8 mouse cellular contexts compared by ENCODE assay signal in genomic region chr19:33391651-33392382, GRCm38 (mm10). TPM values are rescaled to one million over a fixed set of nuclear protein-coding genes. Genes with fewer than 3 reads are reported as not detected.
DNase-seq lines count a peak whose midpoint lies in the region; ATAC-seq and TF ChIP-seq lines count a peak whose summit lies in the region.

TSS of gene Rnls (minus strand) at chr19:33392295.

- no peaks in the 10 kb centered on the region for H3K4me1 ChIP-seq in hindbrain, embryonic 12.5 days
- H3K4me1 ChIP-seq in lung, postnatal 0 days (ENCODE audit: insufficient read depth, low read depth, low read length) = no peaks in the 10 kb centered on the region; the same call in 1 of the 2 replicates

- under 1% methylated on average over 48 of the region's 48 CpGs for WGBS in hindbrain, embryonic 12.5 days
- 2% methylated on average over 48 of the region's 48 CpGs for WGBS in lung, postnatal 0 days

- H3K36me3 ChIP-seq in hindbrain, embryonic 12.5 days = 0 out of 2 replicates have a peak, but pooled peaks cover 2% of the 10 kb centered on the region
- no peaks in the 10 kb centered on the region for H3K36me3 ChIP-seq in lung, postnatal 0 days (ENCODE audit: insufficient read depth, low read length)

- H3K9me3 ChIP-seq in hindbrain, embryonic 12.5 days (replicated peaks) = no peaks in the 10 kb centered on the region
- no peaks in the 10 kb centered on the region for H3K9me3 ChIP-seq in lung, postnatal 0 days (ENCODE audit: low read length)

- H3K9ac ChIP-seq in hindbrain, embryonic 12.5 days = peak within 1 kb of the TSS; percentile 86
- H3K9ac ChIP-seq in lung, postnatal 0 days (replicated peaks; ENCODE audit: low read depth) = peak within 1 kb of the TSS; percentile 86

- H3K27ac ChIP-seq in hindbrain, embryonic 12.5 days = peak within 1 kb of the TSS; percentile 92
- peak within 1 kb of the TSS; percentile 85 for H3K27ac ChIP-seq in lung, postnatal 0 days (ENCODE audit: low read length)

- DNase-seq in T-cell, adult 2 months (ENCODE audit: low spot score) = peak; percentile 71
- peak; percentile 90 to 91 for DNase-seq in cerebellum, postnatal 25 days
- peak; percentile 64 to 74 for DNase-seq in frontal cortex, postnatal 14 days (ENCODE audit: low spot score in 2 of 2)
- peak; percentile 75 to 81 for DNase-seq in layer of hippocampus, postnatal 10 days (ENCODE audit: low spot score in 2 of 2)
- peak; percentile 96 for DNase-seq in lung, postnatal 0 days (ENCODE audit: low spot score)
- DNase-seq in ovary, postnatal 10 days (ENCODE audit: low spot score) = peak; percentile 49
- peak; percentile 72 for DNase-seq in thymus, postnatal 0 days (ENCODE audit: low spot score)

- no peaks in the 10 kb centered on the region for H3K27me3 ChIP-seq in hindbrain, embryonic 12.5 days
- no peaks in the 10 kb centered on the region for H3K27me3 ChIP-seq in lung, postnatal 0 days (replicated peaks; ENCODE audit: insufficient read depth, low read length)

- ATAC-seq in hindbrain, embryonic 12.5 days (ENCODE audit: low FRiP score) = peak; percentile 99
- ATAC-seq in lung, postnatal 0 days = peak; percentile 100

- H3K4me3 ChIP-seq in hindbrain, embryonic 12.5 days = peak within 1 kb of the TSS; percentile 65
- H3K4me3 ChIP-seq in lung, postnatal 0 days (ENCODE audit: low read depth, low read length) = peak within 1 kb of the TSS; percentile 61

- peak within 1 kb of the TSS; percentile 66 for H3K4me2 ChIP-seq in hindbrain, embryonic 12.5 days (replicated peaks)
- H3K4me2 ChIP-seq in lung, postnatal 0 days (replicated peaks; ENCODE audit: low read depth, low read length) = peak within 1 kb of the TSS; percentile 65

- peak; percentile 50; the same call in 1 of the 2 replicates for TF ChIP-seq CTCF in lung, postnatal 0 days (IDR thresholded peaks at IDR 0.05)

- TF ChIP-seq EP300 in lung, postnatal 0 days (IDR thresholded peaks at IDR 0.05) = no peak

RNA-seq across cellular contexts. Expression of gene Rnls, which starts in this region (rescaled TPM):
- 8.1 and 9.1 TPM in 2 replicates for polyA plus RNA-seq in hindbrain, embryonic 12.5 days (2016; fragmentation: Nextera tagmentation; extraction: Ambion mirVana)
- total RNA-seq in layer of hippocampus, postnatal 10 days (2021) = 1 to 10 TPM; 1.6 to 1.7 TPM
- 8.9 and 9.6 TPM in 2 replicates for polyA plus RNA-seq in lung, postnatal 0 days (2015; fragmentation: Nextera tagmentation; extraction: Ambion mirVana)
- polyA plus RNA-seq in thymus, postnatal 0 days (2015; fragmentation: Nextera tagmentation; extraction: Ambion mirVana) = 5.1 and 5.3 TPM in 2 replicates

Comparison
In these comparisons a context has a peak if more than half of its experiments do, and no peak if none do; other contexts are left out.
1. Peak in every context shown above with its lines: DNase-seq, ATAC-seq, H3K4me3 ChIP-seq and H3K27ac ChIP-seq.